Mouse (Mus musculus) megakaryocyte, adult 5-6 weeks (primary cell): ENCODE results near the gene Sufu. TPM values are rescaled to one million over a fixed set of nuclear protein-coding genes. Genes with fewer than 3 reads are reported as not detected.
A peak's percentile ranks its signal among the peaks of the same experiment; 100 is the strongest.

Experiments
- ATAC-seq: 2 replicates; pipeline ENCODE4 v1.8.0; 2016; ENCODE audit warnings: mild to moderate bottlenecking, inconsistent platforms; ENCODE audit not compliant: poor library complexity, severe bottlenecking
- total RNA-seq, 2 experiments: library from RNA; stranded (forward) in 1 of 2; stranded (reverse) in 1 of 2; fragments of 153-499, 151-499 nt in 1 of 2; fragments of 221-1000, 200-1000 nt in 1 of 2; gene quantifications; 2 replicates each; pipeline versions ENCODE4 v1.2.3 to v1.2.4; 2015 to 2017

Gene Sufu
- total RNA-seq, 2 experiments from 2014 or later: 3.0 to 6.9 TPM

- no peak for ATAC-seq
Measured at GRCm38 (mm10) chr19:46510401-46510800, 113.7 kb downstream of the Sufu start.

DNA sequence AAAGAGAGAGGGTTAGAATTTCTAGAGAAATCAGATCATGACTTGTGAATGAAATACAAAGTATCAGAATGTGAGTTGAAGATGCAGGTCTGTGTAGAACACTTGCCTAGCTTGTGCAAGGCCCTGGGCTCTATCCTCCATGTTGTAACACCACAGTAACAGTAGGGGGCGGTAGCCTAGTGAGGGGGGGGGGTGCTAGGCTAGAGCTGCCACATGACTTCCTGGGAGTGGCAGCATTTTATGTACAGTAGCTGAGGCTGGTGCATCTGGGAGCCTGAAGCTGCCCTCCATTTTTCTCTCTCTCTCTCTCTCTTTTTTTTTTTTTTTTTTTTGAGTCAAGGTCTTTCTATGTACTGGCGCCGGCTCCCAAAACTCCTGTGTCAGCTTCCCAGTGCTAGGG is 114.1 kb downstream of the Sufu start:
- peak; percentile 68 for ATAC-seq

GRCm38 (mm10) chr19:46511263-46511662 is 114.6 kb downstream of the Sufu start:
- peak; percentile 84 for ATAC-seq

DNA sequence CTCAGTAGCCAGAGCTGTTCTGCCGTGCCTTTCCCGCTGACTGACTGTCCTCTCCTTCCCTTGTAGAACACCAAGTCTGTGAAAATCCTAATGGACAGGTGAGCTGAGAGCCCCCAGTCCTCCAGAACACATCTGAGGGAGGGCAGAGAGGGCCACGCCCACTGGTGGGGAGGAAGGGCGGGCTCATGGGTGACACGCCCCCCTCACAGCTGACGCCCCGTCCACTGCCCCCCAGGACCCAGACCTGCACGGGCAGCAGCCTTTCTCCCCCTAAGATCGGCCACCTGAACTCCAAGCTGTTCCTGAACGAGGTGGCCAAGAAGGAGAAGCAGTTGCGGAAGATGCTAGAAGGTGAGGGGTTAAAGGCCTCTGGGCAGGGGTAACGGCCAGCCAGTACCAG is 117.7 kb downstream of the Sufu start:
- ATAC-seq: no peak

- no peak for ATAC-seq
Measured at GRCm38 (mm10) chr19:46515287-46515821, 118.7 kb downstream of the Sufu start.

DNA sequence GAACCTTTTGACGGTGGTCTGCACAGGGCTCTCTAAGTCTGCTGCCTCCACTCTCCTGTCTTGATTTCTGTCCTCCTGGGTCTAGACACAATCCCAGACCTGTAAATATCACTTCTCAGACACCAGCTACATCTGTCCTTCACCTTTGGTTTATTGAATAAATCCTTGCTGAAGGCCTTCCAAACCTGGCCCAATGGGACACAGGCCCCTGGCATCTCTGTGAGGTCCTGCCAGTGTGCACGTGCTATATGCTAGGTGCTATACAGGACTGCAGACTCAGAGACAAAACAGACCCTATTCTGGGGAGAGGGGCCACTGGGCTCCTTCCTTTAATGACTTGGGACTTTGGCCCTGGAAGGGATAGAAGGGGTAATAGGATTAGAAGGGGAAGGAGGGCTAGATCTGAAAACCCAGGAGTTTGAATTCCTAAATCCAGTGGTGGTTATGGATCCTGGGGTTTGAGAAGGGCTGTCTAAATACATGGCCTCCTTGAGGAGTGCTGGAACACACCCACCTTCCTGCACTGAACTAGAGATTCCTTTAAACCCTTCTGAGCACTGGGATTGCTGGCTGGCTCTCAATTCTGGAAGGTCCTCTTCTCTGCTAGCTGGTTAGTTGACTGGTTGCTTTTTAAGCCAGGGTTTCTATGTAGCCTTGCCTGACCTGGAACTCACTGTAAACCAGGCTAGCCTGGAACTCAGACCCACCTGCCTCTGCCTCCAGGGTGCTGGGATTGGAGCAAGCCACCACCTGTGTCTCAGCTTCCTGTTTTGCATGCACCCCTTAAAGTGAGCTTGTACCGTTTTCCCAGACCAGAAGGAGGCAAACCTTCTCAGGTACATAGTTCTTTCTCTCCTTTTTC is 120.2 kb downstream of the Sufu start:
- 0 out of 2 replicates have a peak, but pooled peaks have one; percentile 44 for ATAC-seq

DNA sequence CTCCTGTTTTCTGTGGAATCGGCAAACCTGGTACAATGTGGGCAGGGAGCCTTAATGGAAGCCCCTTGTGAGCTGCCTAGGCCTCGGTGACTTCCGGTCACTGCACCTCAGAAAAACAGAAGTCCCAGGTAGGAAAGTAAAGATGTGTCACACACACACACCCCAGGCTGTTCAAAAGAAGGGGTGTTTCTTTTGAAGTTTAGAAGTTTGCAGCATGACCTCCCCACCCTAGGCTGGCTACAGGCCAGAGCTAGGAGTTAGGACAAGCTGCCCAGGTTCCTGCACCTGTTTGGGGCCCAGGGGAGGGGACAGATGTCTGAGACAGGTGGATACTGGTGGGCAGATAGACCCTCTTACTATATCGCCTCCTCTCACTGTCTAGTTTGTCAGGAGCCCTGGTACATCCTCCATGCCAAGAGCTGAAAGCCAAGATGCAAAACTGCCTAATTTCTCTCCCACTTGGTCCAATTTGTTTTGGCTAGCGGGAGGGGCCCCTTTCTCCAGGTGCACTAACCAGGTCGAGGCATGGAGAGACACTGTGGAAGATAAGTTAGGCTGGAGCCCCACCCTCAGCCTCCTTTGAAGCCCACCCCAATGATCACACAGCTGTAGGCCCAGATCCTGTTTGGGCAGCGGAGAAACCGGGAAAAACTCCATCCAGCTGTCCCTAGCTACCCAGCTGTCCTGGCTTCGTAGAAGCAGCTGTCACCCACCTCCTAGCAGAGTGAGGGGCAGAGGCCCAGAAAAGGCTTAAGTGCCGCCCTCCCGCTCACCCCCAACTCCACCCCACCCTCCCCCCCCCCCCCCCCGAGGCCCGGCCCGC is 121.0 kb downstream of the Sufu start:
- ATAC-seq: peak; percentile 61

DNA sequence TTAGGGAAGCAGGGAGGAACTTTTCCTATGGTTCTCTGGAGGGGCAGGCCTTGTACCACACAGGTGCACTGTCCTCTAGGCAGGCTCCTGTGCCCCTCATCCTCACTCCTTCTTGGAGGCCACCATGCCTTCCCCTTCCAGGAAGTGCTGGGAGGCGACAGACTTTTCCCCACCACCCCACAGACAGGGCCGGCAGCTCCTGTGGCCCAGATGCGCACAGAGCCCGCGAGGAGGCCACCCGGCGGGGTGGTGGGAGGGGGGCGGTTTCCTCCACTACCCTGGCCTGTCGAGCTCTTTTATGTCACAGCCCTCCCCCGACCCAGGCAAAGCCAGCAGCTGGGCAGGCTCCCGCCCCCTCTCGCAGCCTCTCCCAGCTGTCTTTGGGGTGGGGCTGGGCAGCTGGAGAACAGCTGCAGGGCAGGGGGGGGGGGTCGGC is 121.7 kb downstream of the Sufu start:
- ATAC-seq: no peak

DNA sequence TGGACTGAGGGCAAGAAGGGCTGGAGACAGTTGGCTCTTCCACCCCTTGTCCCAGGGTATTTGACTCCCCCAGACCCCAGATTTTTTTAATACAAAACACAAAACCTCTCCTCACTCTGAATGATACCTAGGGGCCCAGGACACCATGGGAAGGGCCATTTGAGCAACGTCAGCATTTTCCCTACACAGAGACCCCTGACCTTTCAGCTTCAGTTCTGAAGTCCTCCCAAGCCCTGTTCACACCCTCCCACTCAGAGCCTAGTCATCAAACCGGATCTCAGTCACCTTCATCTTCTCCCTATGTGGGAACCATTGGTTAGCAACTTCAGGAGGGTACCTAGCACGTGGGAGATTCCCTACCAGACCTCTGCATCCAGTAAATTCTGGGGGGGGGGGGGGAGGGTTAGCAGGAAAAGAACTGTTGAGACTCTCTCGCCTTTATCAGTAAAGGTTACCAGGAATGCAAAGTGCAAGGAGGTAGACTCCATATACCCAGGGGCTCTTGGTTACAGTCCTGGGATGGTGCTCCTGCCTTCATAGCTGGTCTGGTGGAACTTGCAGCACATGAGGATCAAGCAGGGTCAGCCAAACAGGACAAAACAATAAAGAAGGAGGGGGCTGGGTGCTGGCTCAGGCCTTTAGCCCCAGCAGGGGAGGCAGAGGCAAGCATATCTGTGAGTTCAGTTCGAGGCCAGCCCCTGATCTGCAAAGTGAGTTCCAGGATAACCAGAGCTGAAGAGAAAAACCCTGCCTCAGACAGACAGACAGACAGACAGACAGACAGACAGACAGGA is 122.3 kb downstream of the Sufu start:
- no peak for ATAC-seq

DNA sequence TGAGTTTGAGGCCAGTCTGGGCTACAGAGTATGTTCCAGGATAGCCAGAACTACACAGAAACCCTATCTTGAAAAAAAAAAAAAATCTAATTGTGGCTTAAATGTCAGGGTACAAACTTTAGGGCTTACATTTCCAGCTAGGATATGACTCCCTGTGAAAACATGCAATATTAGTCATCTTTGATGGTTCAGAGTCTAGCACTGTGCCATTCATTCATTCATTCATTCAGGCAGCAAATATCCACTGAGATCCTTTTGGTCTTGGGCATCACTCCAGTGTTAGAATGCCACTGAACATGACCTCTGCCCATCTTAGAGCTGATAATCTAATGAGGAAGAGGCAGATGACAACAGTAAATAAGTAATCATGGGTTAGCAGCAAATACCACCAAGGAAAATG is 125.0 kb downstream of the Sufu start:
- no peak for ATAC-seq

DNA sequence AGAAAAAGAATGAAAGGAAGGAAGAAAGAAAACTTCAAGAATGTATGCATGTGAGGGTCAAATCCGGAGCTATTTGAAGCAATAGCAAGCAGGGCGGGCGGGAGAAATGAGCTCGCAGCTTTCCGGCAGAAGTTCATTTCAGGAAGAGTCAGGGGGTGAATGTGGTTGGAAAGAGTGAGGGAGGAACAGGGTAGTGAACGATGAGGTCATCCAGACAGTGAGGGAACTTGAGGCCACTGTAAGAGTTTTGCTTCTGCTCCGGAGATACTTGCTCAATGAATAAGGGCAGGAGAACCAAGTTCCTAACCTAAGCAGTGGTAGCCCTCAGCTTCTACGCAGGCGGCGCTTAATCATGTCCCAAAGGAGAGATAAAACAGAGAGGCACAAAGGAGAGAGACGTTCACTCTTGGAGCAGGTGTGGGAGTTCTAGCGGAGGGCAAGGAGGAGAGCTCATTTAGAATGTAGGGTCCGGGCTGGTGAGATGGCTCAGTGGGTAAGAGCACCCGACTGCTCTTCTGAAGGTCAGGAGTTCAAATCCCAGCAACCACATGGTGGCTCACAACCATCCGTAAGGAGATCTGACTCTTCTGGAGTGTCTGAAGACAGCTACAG is 125.8 kb downstream of the Sufu start:
- ATAC-seq: peak; percentile 85

GRCm38 (mm10) chr19:46523131-46523479 is 126.4 kb downstream of the Sufu start:
- no peak for ATAC-seq

DNA sequence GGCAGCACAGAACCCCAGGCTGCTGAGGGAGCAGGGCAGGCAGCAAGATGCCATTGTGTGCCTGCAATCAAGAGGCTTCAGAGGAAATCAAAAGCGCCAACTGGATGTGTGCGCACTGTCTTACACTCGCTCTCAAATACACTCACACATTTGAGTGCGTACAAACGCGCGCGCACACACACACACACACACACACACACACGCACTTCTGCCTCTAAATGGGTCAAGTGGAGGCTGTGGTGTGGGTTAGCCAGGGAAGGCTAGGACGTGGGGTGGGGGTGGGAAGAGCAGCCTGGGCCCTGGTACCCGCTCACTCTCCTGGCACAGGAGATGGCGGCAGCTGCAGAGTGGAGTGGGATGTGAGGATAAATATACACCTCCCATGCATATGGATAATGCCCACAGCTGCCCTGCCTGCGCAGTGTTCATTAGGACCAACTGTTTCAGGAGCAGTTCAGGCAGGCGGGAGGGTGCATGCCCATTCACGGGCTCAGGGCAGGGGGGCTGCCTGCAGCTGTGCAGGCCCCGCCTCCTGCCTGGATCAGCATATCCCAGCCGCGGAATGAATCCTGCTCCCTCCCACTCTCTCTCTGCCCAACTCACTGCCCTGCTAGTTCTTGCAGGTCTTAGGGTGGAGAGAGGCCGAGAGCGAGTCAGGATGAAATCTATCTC is 126.9 kb downstream of the Sufu start:
- ATAC-seq: no peak

- ATAC-seq: no peak
Measured at GRCm38 (mm10) chr19:46524152-46524544, 127.5 kb downstream of the Sufu start.

DNA sequence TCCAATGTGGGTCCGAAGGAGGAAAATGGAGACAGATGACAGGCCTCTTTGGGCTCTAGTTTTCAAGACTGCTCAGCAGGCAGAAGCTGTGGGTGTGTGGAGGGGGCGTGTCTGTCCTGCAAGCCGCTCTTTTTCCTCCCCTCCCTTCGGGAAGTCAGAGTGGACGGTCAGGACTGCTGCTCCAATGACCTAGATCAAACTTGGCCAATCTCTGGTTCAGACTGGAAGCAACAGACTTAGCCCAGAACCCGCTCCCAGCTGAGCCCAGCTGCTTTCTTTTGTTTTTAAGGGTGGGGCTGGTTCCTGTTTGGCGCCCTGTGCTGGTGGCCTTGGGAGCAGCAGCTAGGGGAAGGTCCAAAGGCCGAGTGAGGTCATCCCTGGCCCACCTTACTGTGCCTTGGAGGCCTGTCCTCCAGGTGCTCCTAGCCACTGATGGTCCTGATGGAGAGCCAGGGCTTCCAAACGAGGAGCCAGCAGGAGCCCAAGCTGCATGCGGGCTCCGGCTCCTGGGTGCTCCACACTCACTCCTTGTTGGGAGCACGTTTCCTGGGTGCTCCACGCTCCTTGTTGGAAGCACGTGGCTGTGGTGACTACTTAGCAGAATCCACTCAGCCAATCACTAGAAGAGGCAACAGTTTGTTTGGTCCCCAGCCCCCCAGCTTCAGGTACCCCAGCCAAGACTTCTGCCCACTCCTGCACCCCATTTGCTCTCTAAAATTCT is 128.1 kb downstream of the Sufu start:
- ATAC-seq: peak; percentile 38

GRCm38 (mm10) chr19:46525691-46526631 is 129.3 kb downstream of the Sufu start:
- no peak for ATAC-seq

GRCm38 (mm10) chr19:46527632-46528528 is 131.2 kb downstream of the Sufu start:
- ATAC-seq: no peak
